Mouse (Mus musculus) embryonic stem cell, embryonic (primary cell): ENCODE data around the gene Immp2l.

Source experiments
- CTCF ChIA-PET, 4 experiments: fragments of 300-600 bp in 2 of 4; fragments of 350-600 bp in 2 of 4; sonication (Branson Sonifier 250); formaldehyde crosslinking; loops; one replicate each; lab custom pipeline; 2022; ENCODE audit warnings: inconsistent platforms in 2 of 4; lab: Charles Lee
- POLR2A ChIA-PET, 4 experiments: fragments of 300-600 bp in 2 of 4; fragments of 350-600 bp in 2 of 4; sonication (Branson Sonifier 250); formaldehyde crosslinking; loops; one replicate each; lab custom pipeline; 2022; ENCODE audit warnings: antibody characterized with exemption in 4 of 4, inconsistent platforms in 1 of 4; lab: Charles Lee

Gene Immp2l

DNA sequence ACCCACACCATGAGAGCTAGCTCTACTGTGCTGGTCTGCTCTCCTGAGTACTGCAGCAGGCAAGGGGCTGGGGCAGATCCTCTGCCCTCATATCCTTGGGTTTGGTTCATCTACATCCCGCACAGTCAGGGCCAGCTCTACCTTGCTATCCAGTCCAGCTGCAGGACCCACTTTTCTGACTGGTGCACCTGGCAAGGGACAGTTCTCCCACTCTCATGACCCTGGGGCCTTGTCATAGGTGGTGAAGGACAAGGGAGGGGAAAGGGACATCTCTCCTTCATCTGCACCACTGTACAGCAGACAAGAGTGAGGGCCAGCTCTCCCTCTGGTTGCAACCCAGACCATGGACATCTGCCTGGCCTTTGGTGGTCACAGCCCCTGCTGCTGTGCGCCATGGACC is 323.6 kb downstream of the Immp2l start:
- ChIA-PET CTCF (no interaction called here), POLR2A (interaction anchor here in 1 of 4 experiments (1.0 kb wide), 1 partner anchor 9 kb away, joined by 3 read pairs; no protein-coding TSS in a partner anchor)

DNA sequence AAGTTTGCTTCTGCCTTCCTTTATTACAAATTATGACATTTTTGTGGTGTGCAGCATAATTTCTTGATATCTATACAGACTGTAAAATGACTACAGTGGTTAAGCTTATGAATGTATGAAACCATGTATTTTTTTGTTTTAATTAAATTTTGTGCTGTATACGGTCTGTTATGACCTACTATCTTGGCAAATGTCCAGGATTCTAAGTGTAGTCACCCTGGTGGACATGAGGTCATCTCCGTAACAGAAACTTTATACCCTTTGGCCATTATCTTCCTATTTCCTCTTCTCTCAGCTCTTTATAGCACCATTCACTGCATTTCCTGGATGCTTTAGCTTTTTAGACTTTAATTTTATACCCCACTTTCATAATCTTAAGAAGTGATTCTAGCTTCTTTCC is 325.5 kb downstream of the Immp2l start:
- ChIA-PET CTCF (no interaction called here), POLR2A (interaction anchor here in 1 of 4 experiments (0.9 kb wide), 1 partner anchor 15 kb away, joined by 3 read pairs; no protein-coding TSS in a partner anchor)

DNA sequence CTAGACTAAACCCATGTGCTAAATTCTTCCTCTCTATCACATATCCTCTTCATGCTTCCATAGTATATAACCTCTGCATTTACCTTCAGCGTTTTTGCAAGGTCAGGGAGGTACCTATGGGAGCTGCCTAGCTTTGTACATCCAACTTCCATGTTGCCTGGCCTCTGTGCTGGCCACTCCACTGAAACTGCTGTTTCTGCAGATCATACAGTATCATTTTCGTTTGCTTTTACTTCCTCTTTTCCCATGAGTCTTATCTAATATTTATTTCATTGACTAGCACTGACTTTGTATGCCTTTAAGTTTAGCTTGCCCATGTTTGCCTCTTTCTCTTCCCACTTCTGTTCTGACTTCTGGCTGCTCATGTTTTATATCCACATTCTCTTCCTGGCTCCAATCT is 325.9 kb downstream of the Immp2l start:
- ChIA-PET POLR2A (interaction anchor here in 2 of 4 experiments (0.6 to 0.9 kb wide), 2 partner anchors 16 to 506 kb away, joined by 3 to 4 read pairs; no protein-coding TSS in a partner anchor), CTCF (no interaction called here)

DNA sequence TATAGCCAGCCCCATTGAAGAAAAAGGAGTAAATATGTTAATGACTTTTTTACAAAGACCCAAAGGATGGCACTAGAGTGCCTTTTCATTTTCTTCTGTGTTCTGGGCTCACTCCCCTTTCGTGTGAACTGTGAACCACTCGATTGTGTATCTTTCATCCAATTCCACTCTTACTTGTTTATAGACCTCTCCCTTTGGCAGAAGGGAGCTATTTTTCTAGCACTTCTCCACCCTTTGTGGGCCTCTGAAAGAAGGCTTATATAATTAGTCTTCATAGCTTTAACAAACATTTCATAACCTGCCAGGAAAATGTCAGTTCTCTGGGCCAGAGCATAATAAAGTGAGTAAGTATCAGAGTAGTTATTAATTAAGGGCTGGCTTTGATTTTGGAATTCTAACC is 327.4 kb downstream of the Immp2l start:
- ChIA-PET POLR2A (interaction anchor here in 1 of 4 experiments (1.6 kb wide), 1 partner anchor 25 kb away, joined by 6 read pairs; no protein-coding TSS in a partner anchor), CTCF (no interaction called here)

DNA sequence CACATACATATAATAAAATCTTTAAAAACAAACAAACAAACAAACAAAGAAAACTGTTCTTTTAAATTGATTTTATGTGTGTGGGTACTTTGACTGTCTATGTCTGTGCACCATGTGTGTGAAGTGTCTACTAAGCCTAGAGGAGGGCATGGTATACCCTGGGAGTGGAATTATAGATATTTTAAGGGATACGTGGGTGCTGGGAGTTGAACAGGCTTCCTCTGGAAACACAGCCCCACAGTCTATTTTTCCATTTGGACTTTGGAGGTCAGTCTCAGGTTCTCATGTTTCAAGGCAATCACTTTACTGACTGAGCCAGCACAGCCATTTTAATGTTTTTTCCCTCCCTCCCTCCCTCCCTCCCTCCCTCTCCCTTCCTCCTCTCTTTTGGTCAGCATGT is 331.0 kb downstream of the Immp2l start:
- POLR2A ChIA-PET = interaction anchor here in 1 of 4 experiments (0.6 kb wide), 1 partner anchor 331 kb away, joined by 6 read pairs; the partner anchor contains the start of gene Immp2l
- CTCF ChIA-PET = no interaction called here

DNA sequence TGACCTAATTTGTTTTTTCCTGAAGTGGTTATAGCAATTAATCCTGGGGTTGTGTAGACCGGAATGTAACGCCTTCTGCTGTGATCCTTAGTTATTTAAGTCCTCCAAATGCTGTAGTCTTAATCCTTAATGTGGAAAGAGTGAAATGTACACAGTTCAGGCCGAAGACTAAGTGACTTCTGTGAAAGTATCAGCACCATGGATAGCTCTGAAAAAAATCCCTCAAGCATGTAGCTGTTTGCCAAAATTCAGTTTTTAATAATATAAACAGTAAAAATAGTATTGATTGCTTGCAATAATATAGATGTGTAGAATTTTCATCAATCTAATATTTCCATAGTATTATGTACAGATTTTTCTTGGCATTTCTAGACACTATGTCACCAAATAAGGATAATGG is 332.1 kb downstream of the Immp2l start:
- ChIA-PET CTCF (no interaction called here), POLR2A (interaction anchor here in 1 of 4 experiments (0.6 kb wide), 1 partner anchor 38 kb away, joined by 3 read pairs; no protein-coding TSS in a partner anchor)

DNA sequence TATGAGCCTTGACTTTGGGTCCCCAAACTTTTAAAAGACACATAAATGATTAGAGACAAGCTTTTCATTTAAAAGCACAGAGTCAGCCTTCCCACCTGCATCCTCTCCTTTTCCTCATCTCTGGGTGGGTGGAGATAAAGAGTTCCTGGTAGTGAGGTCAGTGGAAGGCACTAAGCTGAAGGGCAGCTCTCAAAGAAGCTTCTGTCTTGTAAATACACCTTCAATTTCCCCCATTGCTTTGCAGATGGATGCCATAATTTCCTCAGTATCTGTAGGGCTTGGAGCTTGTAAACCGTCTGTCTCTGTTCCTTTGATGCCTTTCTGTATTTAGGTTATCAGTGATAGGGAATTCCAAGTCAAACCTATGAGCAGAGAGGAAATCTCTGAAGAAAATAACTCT is 362.8 kb downstream of the Immp2l start:
- POLR2A ChIA-PET = interaction anchor here in 3 of 4 experiments (0.6 to 1.7 kb wide), 3 partner anchors 34 to 1164 kb away, joined by 3 to 6 read pairs (median 5); no protein-coding TSS in a partner anchor

DNA sequence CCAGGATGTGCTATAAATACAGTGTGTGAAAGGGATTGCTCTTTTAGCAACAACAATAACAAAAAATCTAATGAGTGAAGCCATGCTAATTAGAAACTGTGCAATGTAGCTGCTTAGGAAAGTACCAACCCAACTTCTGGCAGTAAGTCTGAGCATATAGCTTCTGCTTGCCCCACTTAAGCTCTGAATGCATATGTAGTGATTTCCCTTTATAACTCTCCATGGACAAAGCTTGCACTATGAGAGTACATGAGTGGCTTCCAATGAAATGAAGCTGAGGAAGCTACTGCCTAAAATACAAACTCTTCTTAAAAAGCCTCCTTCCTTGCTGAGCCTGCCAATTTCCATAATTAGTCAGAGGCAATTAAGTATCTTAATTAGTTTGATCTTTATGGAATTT is 370.3 kb downstream of the Immp2l start:
- ChIA-PET CTCF (no interaction called here), POLR2A (interaction anchor here in 1 of 4 experiments (0.7 kb wide), 1 partner anchor 38 kb away, joined by 3 read pairs; no protein-coding TSS in a partner anchor)

More for the DNA sequence above, 362.8 kb downstream of the Immp2l start:
- CTCF ChIA-PET = interaction anchor here in 1 of 4 experiments (1.2 kb wide), 1 partner anchor 550 kb away, joined by 5 read pairs; no protein-coding TSS in a partner anchor

DNA sequence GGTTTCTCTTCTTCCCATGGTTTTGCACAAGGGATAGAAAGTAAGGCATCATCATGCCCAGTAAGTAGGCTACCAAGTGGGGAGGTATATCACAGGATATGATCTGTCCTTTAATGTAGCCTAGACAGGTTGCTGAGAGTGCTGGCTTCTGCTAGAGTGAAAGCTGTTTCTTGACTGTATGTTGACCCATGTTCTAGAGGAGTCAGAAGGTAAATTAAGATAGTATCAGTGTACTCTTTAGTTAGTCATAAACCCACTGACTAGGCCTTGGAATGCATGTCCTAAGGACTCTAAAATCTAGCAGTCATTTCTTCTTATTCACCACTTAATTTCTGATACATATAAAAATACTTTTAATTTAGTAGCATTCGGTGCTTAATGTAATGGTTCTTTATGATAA is 377.2 kb downstream of the Immp2l start:
- CTCF ChIA-PET = interaction anchor here in 1 of 4 experiments (0.6 kb wide), 1 partner anchor 1125 kb away, joined by 3 read pairs; no protein-coding TSS in a partner anchor
- POLR2A ChIA-PET = no interaction called here

DNA sequence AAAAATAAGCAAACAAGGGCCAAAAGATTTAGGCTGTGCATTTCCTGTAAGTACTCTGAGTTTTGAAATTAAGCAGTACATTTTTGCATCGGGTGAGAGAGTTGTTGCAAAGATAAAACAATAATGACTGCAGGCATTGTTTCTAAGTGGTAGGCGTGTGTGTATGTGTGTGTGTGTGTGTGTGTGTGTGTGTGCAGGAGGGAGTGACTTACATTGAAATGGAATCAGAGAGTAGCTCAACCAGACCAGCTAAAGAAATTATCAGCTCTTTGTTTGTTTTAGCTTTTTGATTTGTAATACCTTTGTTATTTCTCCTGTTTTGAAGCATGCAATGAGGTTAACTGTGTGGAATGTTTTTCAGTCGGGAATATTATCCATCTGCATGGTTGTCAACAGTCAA is 378.0 kb downstream of the Immp2l start:
- POLR2A ChIA-PET = interaction anchor here in 1 of 4 experiments (0.6 to 1.4 kb wide), 2 partner anchors 9 to 773 kb away, joined by 3 read pairs; no protein-coding TSS in a partner anchor
- CTCF ChIA-PET = interaction anchor here in 2 of 4 experiments (0.6 kb wide), 3 partner anchors 50 to 1362 kb away, joined by 3 to 4 read pairs (median 3); no protein-coding TSS in a partner anchor

DNA sequence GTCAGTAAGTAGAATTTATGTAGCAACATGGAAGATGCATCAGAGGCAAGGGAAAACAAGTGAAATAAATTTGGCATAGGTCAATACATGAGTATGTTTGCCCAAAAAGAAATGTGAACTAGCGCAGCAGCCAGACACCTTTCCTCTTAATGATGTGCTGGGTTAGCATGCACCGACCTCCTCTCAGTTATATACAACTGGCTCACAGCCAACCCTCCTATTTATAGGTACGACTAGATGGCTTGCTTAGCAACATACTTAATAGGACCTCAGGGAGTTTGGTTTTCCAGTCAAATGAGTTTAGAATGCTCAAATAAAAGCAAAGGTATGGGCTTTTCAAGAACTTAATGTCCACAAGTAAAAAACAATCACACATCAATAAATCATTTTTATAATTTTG is 385.5 kb downstream of the Immp2l start:
- CTCF ChIA-PET = no interaction called here

DNA sequence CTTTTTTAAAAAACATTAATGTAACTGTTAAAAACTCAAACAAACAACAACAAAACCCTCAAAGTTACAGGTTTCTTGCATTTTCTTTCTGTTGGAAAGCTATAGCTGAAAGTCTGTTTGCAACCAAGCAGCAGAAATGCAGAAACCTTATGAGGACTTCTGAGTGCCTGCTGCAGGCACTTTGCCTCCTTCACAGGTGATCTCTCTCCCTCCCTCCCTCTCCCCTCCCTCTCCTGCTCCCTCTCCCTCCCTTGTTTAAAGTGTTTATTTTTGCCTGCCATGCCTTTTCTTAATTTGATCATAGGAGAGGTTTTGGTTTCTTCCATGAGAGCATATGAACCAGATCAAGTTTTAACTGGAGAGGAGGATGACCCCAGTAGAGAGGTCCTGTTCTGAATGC is 392.7 kb downstream of the Immp2l start:
- CTCF ChIA-PET = no interaction called here
- POLR2A ChIA-PET = no interaction called here

More for the DNA sequence above, 385.5 kb downstream of the Immp2l start:
- POLR2A ChIA-PET = no interaction called here

DNA sequence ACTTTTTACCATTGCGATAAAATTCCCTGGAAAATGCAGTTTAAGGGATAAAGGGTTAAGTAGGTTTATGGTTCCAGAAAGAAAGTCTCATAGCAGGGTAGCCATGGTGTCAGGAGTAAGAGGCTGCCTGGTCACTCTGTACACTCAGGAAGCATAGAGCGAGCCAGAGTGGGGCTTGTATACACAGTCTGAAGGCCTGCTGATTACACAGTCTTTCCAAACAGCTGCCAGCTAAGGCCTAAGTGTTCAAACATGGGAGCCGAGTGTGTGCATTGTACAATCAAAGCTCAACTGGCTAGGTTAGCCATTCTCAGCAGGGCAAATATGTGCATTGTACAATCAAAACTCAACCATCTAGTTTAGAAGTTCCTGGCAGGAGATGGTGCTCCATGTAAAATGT is 393.2 kb downstream of the Immp2l start:
- ChIA-PET POLR2A (no interaction called here), CTCF (no interaction called here)

DNA sequence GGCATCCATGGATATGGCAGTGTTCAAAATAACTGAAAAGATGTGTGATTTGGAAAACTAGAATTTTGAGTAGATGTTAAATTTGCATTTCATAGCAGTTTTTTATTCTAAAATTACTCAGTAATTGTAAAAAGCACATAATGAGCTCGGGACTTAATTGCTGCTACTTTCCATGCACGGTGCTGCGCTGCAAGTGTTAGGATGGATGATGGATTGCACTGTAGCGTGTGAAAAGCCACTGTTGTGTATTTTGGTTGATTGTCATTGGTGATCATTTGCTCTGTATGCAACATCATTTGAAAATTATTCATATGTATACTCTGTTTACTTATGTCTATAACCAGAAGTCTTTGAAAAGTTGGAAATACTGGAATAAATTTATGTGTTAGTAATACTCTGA is 394.1 kb downstream of the Immp2l start:
- ChIA-PET POLR2A (no interaction called here), CTCF (no interaction called here)

DNA sequence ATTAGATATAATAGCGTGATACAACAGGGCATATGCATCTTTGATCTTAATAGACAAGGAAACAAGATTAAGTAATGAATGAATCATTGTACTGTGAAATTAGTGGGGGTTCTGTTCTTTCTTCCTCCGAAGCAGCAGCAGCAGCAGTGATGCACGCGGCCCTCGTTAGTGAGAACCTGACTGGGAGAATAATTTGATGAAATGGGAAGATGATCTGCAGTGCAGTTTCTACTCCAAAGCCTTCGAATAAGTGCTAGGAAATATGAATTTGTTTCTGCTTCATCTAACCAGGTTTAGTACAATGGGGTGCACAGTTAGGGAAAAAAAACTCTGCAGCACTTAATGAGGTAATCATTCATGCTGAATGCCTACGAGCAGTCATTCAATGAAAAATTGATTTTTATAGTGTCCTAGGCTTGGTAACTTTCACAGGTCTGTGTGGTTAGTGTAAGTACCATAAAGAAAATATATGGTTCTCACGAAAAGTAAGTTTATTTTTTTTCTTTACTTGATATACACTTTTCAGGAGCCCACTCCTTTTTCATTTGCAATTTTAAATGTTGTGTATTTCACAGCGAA is 401.3 kb downstream of the Immp2l start:
- ChIA-PET CTCF (no interaction called here), POLR2A (no interaction called here)

DNA sequence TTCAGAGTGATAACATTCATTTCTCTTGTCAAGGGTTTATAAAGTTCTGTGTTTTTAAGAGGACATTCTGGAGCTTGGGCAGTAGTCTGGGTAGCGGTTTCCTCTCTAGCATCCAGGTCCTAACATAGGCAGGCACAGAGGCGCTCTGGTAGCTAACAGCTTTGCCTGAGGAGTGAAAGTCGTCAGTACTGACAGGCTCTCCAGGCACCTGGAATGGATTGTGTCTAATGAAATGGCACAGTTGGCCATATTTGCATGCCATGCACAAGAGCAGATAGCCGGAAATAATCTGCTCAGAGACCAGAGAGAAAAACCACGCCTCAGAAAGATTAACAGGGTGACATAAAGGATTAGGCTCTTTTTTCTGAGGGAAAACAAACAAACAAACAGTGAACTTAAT is 403.6 kb downstream of the Immp2l start:
- ChIA-PET CTCF (no interaction called here), POLR2A (no interaction called here)

DNA sequence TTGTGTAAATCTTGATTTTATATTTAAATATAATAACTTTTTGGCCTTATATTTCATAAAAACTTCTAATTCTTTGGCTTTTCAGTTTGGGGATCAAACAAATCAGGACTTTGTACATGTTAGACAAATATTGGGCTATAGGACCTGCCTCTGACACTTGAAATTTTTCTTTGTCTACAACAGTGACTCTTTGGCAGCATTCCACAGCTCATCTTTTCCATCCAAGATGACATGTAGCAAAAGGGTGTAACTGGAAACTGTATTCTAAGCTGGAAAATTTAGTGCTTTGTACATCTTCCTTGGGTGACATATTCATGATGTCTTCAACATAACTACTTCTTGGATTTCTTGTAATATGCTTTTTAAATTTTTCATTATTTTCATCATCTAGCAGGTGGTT is 404.9 kb downstream of the Immp2l start:
- CTCF ChIA-PET = no interaction called here
- POLR2A ChIA-PET = no interaction called here

DNA sequence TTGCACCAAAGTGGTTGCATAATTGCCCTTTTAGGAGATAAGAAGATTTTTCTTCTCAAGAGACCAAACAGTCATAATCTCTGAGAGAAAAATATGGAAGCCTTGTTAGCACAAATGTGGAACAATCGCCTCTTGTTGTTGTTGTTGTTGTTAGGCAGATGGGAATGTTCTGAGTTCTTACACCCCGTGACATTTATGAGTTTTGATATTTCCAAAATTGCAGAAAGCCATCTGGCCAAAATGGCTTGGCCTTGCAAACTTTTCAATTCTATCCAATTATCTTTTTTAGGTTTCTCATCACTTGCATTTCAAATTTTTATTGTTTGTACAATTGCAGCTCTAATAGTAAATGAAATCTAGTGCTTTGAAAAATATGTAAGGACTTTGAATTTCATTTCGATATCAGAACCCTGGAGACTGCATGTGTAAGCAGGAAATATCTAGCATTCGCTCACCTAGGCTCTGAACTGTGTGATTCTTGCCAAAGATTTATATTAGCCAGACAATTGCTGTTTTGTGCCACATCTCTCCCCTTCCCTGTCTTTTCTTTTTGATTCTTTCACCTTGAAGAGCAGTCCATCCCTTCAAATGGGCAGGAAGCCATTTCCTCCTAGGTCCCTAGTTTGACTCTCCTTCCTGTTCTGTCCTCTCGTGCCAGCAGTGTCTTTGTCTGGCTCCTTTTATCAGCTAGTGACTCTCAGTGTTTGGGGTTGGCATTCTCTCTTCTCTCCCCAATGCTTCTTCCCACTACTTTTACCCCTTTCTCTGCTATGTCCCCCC is 412.5 kb downstream of the Immp2l start:
- ChIA-PET POLR2A (no interaction called here), CTCF (no interaction called here)

DNA sequence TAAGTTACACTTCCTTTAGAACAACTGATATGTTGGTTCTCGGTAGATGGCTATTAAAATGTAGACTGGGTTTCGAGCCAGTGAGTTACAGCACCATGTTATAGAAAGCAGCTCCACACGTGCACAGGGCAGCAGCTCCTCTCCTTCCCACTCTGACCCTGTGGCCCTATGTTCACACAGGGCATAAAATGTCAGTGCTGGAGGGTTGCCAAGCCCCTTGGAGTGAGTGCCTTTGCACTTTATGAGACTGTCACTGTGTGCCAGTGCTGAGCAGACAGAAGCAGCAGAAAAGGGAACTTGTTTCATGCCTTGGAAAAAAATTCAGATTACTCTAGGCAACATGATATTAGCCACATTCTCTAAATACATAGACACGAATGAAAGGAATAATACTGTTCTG is 414.6 kb downstream of the Immp2l start:
- ChIA-PET POLR2A (no interaction called here), CTCF (no interaction called here)
